Mouse (Mus musculus) liver, embryonic 13.5 days (tissue): ENCODE measurements around the gene Fam205c. TPM values are rescaled to one million over a fixed set of nuclear protein-coding genes. Genes with fewer than 3 reads are reported as not detected.

Source experiments
- polyA plus RNA-seq: library from polyadenylated mRNA; unstranded; fragments of >200 nt; fragmentation: Nextera tagmentation; extraction: Ambion mirVana; gene quantifications from 2 replicates; pipeline ENCODE4 v1.2.1, GENCODE M21; 2015

Fam205c gene
- polyA plus RNA-seq, 1 experiment from 2014 or later: 0.28 TPM

Other genes starting within 250 kb of the Fam205c start
- not detected in 2 replicates for gene Gm2564, start 244.5 kb downstream of the Fam205c start, polyA plus RNA-seq
- gene Ccl27b, start 219.0 kb downstream of the Fam205c start, polyA plus RNA-seq: not detected in 2 replicates
- gene Il11ra2, start 212.3 kb downstream of the Fam205c start, polyA plus RNA-seq: not detected in 2 replicates
- gene 4930578G10Rik, start 138.7 kb downstream of the Fam205c start, polyA plus RNA-seq: not detected in 2 replicates
- gene Ccl19, start 117.7 kb downstream of the Fam205c start, polyA plus RNA-seq: not detected in 2 replicates
- gene Ccl21a, start 100.2 kb downstream of the Fam205c start, polyA plus RNA-seq: 0.96 TPM in 1 of 2 replicates, not detected in the other
- gene Fam205a1, start 20.3 kb downstream of the Fam205c start, polyA plus RNA-seq: 0.12 and 0.15 TPM in 2 replicates
- gene Gm12394, start 17.5 kb downstream of the Fam205c start, polyA plus RNA-seq: 0.07 and 0.08 TPM in 2 replicates
- 0.13 and 0.40 TPM in 2 replicates for gene Phf24, start 42.4 kb upstream of the Fam205c start, polyA plus RNA-seq
- gene Dnajb5, start 75.6 kb upstream of the Fam205c start, polyA plus RNA-seq: 0.75 and 0.76 TPM in 2 replicates
- 0.13 and 0.15 TPM in 2 replicates for gene 1700022I11Rik, start 95.4 kb upstream of the Fam205c start, polyA plus RNA-seq
- 273 and 314 TPM in 2 replicates for gene Vcp, start 126.3 kb upstream of the Fam205c start, polyA plus RNA-seq
- gene Fancg, start 136.3 kb upstream of the Fam205c start, polyA plus RNA-seq: 10.3 and 11.8 TPM in 2 replicates
- 12.6 and 13.9 TPM in 2 replicates for gene Pigo, start 151.6 kb upstream of the Fam205c start, polyA plus RNA-seq
- gene Stoml2, start 157.5 kb upstream of the Fam205c start, polyA plus RNA-seq: 270 and 280 TPM in 2 replicates
- gene Fam214b, start 172.0 kb upstream of the Fam205c start, polyA plus RNA-seq: 28.4 and 30.0 TPM in 2 replicates
- gene Unc13b, start 184.7 kb upstream of the Fam205c start, polyA plus RNA-seq: 0.30 and 0.37 TPM in 2 replicates